Mouse (Mus musculus) heart, adult 9 months (tissue): ENCODE results near the gene Tmc4.
"Not testable (repeated sequence)": the region's sequence is repeated elsewhere in the genome, so short reads cannot be mapped to it uniquely, and the experiment has no call there.

ENCODE experiments used
- DNase-seq, 2 experiments: peaks; one replicate each; pipeline ENCODE4 v3.0.0; 2022; ENCODE audit warnings: low spot score in 2 of 2

Tmc4 gene

GRCm38 (mm10) chr7:3677342-3677741 is at the start of gene Tmc4:
Gene Tmc4, minus strand, starts transcription at chr7:3677553.
- DNase-seq, result no peak

- DNase-seq, result not testable (repeated sequence)
Measured at GRCm38 (mm10) chr7:3725459-3725858, 48.1 kb upstream of the Tmc4 start.

GRCm38 (mm10) chr7:3720268-3720667 is 42.9 kb upstream of the Tmc4 start, which contains the start of gene Pirb:
Gene Pirb, minus strand, starts transcription at chr7:3720391.
- not testable (repeated sequence) for DNase-seq

GRCm38 (mm10) chr7:3715249-3715648 is 37.9 kb upstream of the Tmc4 start:
- no peak for DNase-seq

- DNase-seq, result no peak
Measured at GRCm38 (mm10) chr7:3712264-3712942, 35.0 kb upstream of the Tmc4 start.

- no peak for DNase-seq
Measured at GRCm38 (mm10) chr7:3709000-3709399, 31.6 kb upstream of the Tmc4 start.

GRCm38 (mm10) chr7:3708447-3708980 is 31.2 kb upstream of the Tmc4 start:
- DNase-seq, result not testable (repeated sequence)

- no peak for DNase-seq
Measured at GRCm38 (mm10) chr7:3707568-3708413, 30.4 kb upstream of the Tmc4 start.

GRCm38 (mm10) chr7:3707027-3707426 is 29.7 kb upstream of the Tmc4 start:
- DNase-seq, result peak; percentile 34 to 55

- DNase-seq, result peak in 1 of 2 experiments; percentile 15
Measured at GRCm38 (mm10) chr7:3706343-3706934, 29.1 kb upstream of the Tmc4 start.

GRCm38 (mm10) chr7:3705911-3706310 is 28.6 kb upstream of the Tmc4 start:
- DNase-seq, result no peak

- not testable (repeated sequence) for DNase-seq
Measured at GRCm38 (mm10) chr7:3705461-3705860, 28.1 kb upstream of the Tmc4 start.

- DNase-seq, result no peak
Measured at GRCm38 (mm10) chr7:3704475-3704874, 27.1 kb upstream of the Tmc4 start.

GRCm38 (mm10) chr7:3703879-3704441 is 26.6 kb upstream of the Tmc4 start, which contains the start of gene Rps9:
Gene Rps9, plus strand, starts transcription at chr7:3703993.
- peak; percentile 96 for DNase-seq

- no peak for DNase-seq
Measured at GRCm38 (mm10) chr7:3703148-3703878, 26.0 kb upstream of the Tmc4 start.

GRCm38 (mm10) chr7:3698471-3698870 is 21.1 kb upstream of the Tmc4 start:
- no peak for DNase-seq

GRCm38 (mm10) chr7:3694949-3695305 is 17.6 kb upstream of the Tmc4 start:
- peak in 1 of 2 experiments; percentile 39 for DNase-seq

- DNase-seq, result peak; percentile 77 to 78
Measured at GRCm38 (mm10) chr7:3694076-3694948, 17.0 kb upstream of the Tmc4 start.

- no peak for DNase-seq
Measured at GRCm38 (mm10) chr7:3693809-3694075, 16.4 kb upstream of the Tmc4 start.
